Mouse (Mus musculus): ENCODE data around the gene Olfr153.
"Not testable (repeated sequence)": the region's sequence is repeated elsewhere in the genome, so short reads cannot be mapped to it uniquely, and the experiment has no call there.

Gene Olfr153

DNA sequence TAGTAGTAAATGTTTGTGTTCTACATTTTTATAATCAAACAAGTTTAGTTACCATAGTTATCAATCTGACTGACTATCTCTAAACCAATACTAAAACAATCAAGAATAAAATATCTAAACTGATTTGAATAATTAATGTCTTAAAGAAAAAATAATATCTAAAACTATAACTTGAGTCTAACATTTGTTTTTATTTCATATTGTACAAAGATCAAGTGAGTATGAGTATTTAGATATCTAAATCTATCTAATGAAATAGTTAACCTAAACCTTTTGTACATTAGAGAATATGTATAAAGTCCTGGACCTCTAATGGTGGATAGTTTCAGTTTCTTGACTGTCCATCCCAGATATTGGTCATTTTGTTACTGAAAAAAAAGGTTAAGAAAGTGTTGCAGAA lies at the start of gene Olfr153:
Olfr153 (plus strand) TSS at position 301 of the 400 bp plus-strand sequence.
- DNase-seq (ENCODE audit: low read depth, low spot score): no peak

DNA sequence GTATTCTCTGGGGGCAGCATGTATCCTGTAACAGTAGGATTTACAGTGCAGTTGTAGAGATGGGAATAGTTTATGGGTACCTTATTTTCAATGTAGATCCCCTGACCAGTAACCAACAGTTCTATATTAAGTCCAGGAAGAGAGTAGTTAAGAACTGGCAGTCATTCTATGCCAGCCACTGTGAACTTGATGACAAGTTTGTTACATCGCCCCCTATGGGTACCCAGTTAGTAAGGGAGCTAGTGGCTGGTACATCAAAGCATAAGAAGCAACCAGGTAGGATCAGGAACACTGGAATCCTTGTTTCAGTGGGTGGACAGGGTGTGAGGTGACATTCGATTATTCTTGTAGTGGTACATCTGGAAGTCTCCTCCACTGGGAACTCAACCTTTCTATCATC lies 49.3 kb upstream of the Olfr153 start:
- no peak for DNase-seq (ENCODE audit: low read depth, low spot score)

DNA sequence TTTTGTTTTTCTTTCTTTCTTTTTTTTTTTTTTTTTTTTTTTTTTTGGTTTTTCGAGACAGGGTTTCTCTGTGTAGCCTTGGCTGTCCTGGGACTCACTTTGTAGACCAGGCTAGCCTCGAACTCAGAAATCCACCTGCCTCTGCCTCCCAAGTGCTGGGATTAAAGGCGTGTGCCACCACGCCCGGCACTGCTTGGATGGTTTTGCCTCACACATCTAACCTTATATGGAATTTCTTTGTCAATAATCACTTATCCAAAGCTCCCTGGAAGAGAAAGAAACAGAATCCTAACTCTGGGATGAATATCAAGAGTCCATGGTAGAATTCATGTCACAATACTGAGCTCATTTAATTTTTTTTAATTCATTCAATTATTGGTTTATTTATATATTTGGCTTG lies 34.6 kb upstream of the Olfr153 start, which contains the start of gene Pramel7:
Pramel7 (minus strand) TSS at position 101 of the 400 bp plus-strand sequence.
- not testable (repeated sequence) for DNase-seq (ENCODE audit: low read depth, low spot score)

DNA sequence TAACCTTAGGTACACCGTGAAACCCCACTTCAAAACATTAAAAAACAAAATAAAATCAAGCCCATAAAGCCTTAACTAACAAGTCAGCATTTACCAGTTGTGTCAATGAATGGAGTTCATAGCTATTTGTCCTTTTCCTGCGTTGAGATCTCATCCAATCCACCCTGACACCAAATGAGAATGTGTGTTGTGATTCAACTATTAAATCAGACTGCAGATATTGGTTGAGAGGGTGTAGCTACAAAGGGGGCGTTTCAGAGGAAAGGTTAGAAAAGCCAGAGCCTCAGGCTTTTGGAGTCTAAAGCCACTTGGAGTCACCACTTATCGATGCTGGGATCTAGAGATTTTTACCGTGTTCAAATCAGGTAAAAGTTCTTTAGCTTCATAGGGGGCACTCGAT lies 25.3 kb upstream of the Olfr153 start, which contains the start of gene Pramel6:
Pramel6 (plus strand) TSS at position 301 of the 400 bp plus-strand sequence.
- no peak for DNase-seq (ENCODE audit: low read depth, low spot score)

DNA sequence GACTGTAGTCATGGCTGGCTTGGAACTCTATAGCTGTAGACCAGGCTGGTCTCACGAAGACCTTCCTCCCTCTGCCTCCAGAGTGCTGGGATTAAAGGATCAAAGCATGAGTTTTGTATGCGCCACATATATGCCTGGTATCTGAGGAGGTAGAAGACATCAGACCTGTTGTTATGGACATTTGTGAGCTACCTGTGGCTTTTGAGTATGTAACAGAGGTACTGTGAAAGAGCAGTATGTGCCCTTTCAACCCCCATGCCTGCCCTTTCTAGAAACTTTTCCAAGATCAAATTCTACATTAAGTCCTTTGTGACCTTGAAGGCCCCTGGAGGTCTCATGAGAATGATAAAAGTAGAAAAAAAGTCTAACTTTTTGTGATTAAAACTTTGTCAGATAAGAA lies 16.6 kb upstream of the Olfr153 start:
- no peak for DNase-seq (ENCODE audit: low read depth, low spot score)

GRCm38 (mm10) chr2:87515457-87516060 lies 16.0 kb upstream of the Olfr153 start:
- no peak for DNase-seq (ENCODE audit: low read depth, low spot score)

GRCm38 (mm10) chr2:87516581-87516980 lies 15.0 kb upstream of the Olfr153 start:
- no peak for DNase-seq (ENCODE audit: low read depth, low spot score)

DNA sequence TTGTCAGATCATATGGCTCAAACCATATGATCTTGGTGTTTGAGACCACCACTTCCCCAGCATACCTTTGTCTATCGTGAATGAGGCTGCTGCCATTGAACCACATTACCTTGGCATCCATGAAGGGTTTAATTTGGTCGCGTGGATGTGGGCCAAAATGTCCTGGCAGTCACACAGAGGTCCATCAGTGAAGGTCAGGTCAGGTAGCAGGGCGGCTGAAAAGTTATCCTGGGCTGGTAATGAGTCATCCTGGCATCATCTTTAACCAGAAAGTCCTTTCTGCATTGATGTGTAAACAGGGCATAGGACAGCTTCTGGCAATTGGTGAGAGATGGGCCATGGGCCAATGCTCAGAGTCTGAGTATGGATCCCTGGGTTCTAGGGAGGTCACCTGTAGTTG lies 10.9 kb upstream of the Olfr153 start:
- DNase-seq (ENCODE audit: low read depth, low spot score): no peak

DNA sequence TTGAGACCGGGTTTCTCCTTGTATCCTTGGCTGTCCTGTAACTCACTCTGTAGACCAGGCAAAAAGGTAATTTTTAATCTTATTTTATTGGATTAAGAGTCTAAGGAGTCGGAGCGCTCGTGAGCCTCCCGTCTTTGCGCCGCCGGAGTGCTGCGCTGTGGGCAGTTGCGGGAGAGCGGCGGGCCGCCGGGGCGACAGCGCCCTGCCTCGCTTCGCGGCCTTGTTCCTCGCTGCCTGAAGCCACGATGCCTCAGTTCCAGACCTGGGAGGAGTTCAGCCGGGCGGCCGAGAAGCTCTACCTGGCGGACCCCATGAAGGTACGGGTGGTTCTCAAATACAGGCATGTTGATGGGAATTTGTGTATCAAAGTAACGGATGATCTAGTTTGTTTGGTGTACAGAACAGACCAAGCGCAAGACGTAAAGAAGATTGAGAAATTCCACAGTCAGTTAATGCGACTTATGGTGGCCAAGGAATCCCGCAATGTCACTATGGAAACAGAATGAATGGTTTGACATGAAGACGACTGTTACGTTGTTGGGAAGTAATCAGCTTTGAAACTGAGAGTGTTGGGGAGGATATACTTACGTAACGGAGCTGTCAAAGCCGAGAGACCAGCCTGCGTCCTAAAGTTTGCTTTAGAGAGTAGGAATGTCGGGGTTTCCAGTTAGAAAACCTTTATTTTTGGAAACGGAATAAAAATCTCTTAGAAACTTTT lies 5.5 kb upstream of the Olfr153 start:
- DNase-seq (ENCODE audit: low read depth, low spot score): not testable (repeated sequence)

DNA sequence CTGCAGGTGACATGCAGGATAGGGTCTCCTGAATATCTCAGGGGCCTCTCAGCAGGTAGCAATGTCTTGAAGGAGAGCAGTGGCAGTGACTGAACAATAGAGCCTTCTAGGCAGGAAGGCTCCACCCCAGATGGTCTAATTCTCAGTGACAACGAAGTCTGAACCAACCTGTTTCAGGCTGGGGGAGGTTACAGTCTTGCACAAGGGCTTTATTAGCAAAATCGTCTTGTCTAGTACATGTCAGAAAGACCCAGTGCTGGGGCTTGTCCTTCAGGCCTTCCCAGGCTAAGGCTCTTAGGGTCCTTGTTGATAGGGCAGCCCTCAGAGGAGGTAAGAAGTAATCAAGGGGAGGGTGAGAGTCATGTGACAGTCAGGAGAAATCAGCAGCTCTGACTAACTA lies 3.2 kb downstream of the Olfr153 start:
- no peak for DNase-seq (ENCODE audit: low read depth, low spot score)

- DNase-seq (ENCODE audit: low read depth, low spot score): no peak
These were observed 13.8 kb downstream of the Olfr153 start, which contains the start of gene Olfr1128 for GRCm38 (mm10) chr2:87545442-87545841. Gene Olfr1128 (minus strand): TSS chr2:87545542.

- not testable (repeated sequence) for DNase-seq (ENCODE audit: low read depth, low spot score)
These were observed 42.0 kb downstream of the Olfr153 start, which contains the start of gene Olfr1129 for GRCm38 (mm10) chr2:87573602-87574001. Gene Olfr1129 (plus strand): TSS chr2:87573902.

Data from c-Kit-negative CD71-positive TER-119-positive erythroid progenitor cells, embryonic 14.5 days (primary cell).